Mouse (Mus musculus): ENCODE results near the gene Clec2l. TPM values are rescaled to one million over a fixed set of nuclear protein-coding genes. Genes with fewer than 3 reads are reported as not detected.

Gene Clec2l
- polyA plus RNA-seq, 1 experiment from 2014 or later = 3.1 TPM

- H3K9ac ChIP-seq (replicated peaks; ENCODE audit: low read length) = no peak overlapping the region
- no peak overlapping the region for H3K4me3 ChIP-seq (ENCODE audit: low read depth, low read length)
- H3K4me1 ChIP-seq (ENCODE audit: control insufficient read depth, insufficient read depth, low read length) = peaks cover 5% of the 10 kb centered on the region
- DNase-seq (ENCODE audit: low spot score) (no peak), ATAC-seq (replicated peaks; ENCODE audit: insufficient number of reproducible peaks, low FRiP score, low TSS enrichment, low read depth) (no peak)
- no peak overlapping the region for H3K4me2 ChIP-seq (ENCODE audit: low read depth, low read length)
- peaks cover 35% of the 10 kb centered on the region for H3K27me3 ChIP-seq (ENCODE audit: control insufficient read depth, insufficient read depth, low read length)
- H3K36me3 ChIP-seq (replicated peaks; ENCODE audit: control insufficient read depth, insufficient read depth, low read depth, low read length) = no peaks in the 10 kb centered on the region
- no peaks in the 10 kb centered on the region for H3K9me3 ChIP-seq (replicated peaks; ENCODE audit: control insufficient read depth, low read length)
- H3K27ac ChIP-seq (replicated peaks; ENCODE audit: low read depth, low read length) = no peak overlapping the region
- WGBS = 89% methylated on average over 2 of the region's 2 CpGs
Observed at GRCm38 (mm10) chr6:38632826-38633225, 30.0 kb upstream of the Clec2l start.

- Histone ChIP-seq H3K27me3 (ENCODE audit: control insufficient read depth, insufficient read depth, low read length) (peaks cover 42% of the 10 kb centered on the region), H3K9me3 (replicated peaks; ENCODE audit: control insufficient read depth, low read length) (no peaks in the 10 kb centered on the region), H3K4me1 (ENCODE audit: control insufficient read depth, insufficient read depth, low read length) (peaks cover 5% of the 10 kb centered on the region), H3K36me3 (replicated peaks; ENCODE audit: control insufficient read depth, insufficient read depth, low read depth, low read length) (no peaks in the 10 kb centered on the region), H3K27ac (replicated peaks; ENCODE audit: low read depth, low read length) (no peak overlapping the region), H3K4me3 (ENCODE audit: low read depth, low read length) (no peak overlapping the region), H3K4me2 (ENCODE audit: low read depth, low read length) (no peak overlapping the region), H3K9ac (replicated peaks; ENCODE audit: low read length) (no peak overlapping the region)
- 83% methylated on average over 8 of the region's 8 CpGs for WGBS
- ATAC-seq (replicated peaks; ENCODE audit: insufficient number of reproducible peaks, low FRiP score, low TSS enrichment, low read depth) = no peak
- DNase-seq (ENCODE audit: low spot score) = no peak
Observed at GRCm38 (mm10) chr6:38634461-38634860, 28.4 kb upstream of the Clec2l start.

- H3K4me3 ChIP-seq (ENCODE audit: low read depth, low read length) = peak overlapping the region; percentile 51
- H3K9ac ChIP-seq (replicated peaks; ENCODE audit: low read length) = peak overlapping the region; percentile 39
- H3K27me3 ChIP-seq (ENCODE audit: control insufficient read depth, insufficient read depth, low read length) = peaks cover 46% of the 10 kb centered on the region
- peak overlapping the region; percentile 99 for H3K4me2 ChIP-seq (ENCODE audit: low read depth, low read length)
- no peaks in the 10 kb centered on the region for H3K9me3 ChIP-seq (replicated peaks; ENCODE audit: control insufficient read depth, low read length)
- no peaks in the 10 kb centered on the region for H3K36me3 ChIP-seq (replicated peaks; ENCODE audit: control insufficient read depth, insufficient read depth, low read depth, low read length)
- H3K4me1 ChIP-seq (ENCODE audit: control insufficient read depth, insufficient read depth, low read length) = peaks cover 5% of the 10 kb centered on the region
- WGBS = 1% methylated on average over 61 of the region's 72 CpGs
- ATAC-seq (replicated peaks; ENCODE audit: insufficient number of reproducible peaks, low FRiP score, low TSS enrichment, low read depth) = no peak; the same call in 1 of the 2 replicates
- H3K27ac ChIP-seq (replicated peaks; ENCODE audit: low read depth, low read length) = no peak overlapping the region
- peak; percentile 66 for DNase-seq (ENCODE audit: low spot score)
Observed at GRCm38 (mm10) chr6:38635941-38636851, 26.7 kb upstream of the Clec2l start.

DNA sequence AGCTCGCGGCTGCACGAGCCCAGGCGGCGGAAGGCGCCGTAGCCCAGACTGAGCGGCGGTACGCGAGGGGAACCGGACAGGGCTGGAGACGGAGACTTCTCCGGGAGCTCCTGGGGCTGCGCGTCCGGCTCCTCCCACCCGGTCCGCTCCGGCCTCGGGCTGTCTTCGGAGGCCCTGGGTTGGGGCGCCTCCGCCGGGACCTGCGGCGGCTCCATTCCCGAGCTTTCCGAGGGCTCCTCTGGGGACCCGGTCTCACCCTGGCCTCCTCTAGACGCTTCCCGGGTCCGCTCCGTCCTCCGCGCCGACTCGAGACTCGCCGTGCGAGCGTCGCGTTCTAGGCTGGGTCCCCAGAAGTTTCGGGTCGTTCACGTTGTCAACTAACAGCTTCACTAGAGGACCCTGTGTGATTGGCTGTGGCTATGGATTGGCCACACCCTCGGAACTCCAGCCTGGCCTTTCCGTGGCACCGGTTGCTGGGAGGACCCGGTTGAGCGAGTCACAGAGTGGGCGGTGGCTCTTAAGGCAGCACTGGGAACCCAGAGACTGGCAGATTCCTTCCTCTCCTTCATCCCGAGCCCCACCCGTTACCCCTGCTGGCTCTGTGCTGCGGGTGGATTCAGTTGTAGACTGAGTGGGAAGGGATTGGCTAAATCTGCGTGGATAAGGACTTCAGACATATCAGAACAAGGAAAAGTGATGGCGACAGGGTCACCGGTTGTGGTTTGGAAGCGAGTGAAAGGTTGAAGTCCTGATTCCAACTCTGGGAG lies 25.8 kb upstream of the Clec2l start, which contains the start of gene Klrg2:
Gene Klrg2 (minus strand): TSS at position 391 of the 767 bp plus-strand sequence.
- H3K27me3 ChIP-seq (ENCODE audit: control insufficient read depth, insufficient read depth, low read length) = peaks cover 46% of the 10 kb centered on the region
- no peaks in the 10 kb centered on the region for H3K9me3 ChIP-seq (replicated peaks; ENCODE audit: control insufficient read depth, low read length)
- no peaks in the 10 kb centered on the region for H3K36me3 ChIP-seq (replicated peaks; ENCODE audit: control insufficient read depth, insufficient read depth, low read depth, low read length)
- H3K27ac ChIP-seq (replicated peaks; ENCODE audit: low read depth, low read length) = no peak within 1 kb of the TSS
- DNase-seq (ENCODE audit: low spot score) = peak; percentile 60
- WGBS = 2% methylated on average over 56 of the region's 60 CpGs
- peak within 1 kb of the TSS; percentile 39 for H3K9ac ChIP-seq (replicated peaks; ENCODE audit: low read length)
- peak within 1 kb of the TSS; percentile 51 for H3K4me3 ChIP-seq (ENCODE audit: low read depth, low read length)
- peak within 1 kb of the TSS; percentile 99 for H3K4me2 ChIP-seq (ENCODE audit: low read depth, low read length)
- peak; percentile 70 for ATAC-seq (replicated peaks; ENCODE audit: insufficient number of reproducible peaks, low FRiP score, low TSS enrichment, low read depth)
- H3K4me1 ChIP-seq (ENCODE audit: control insufficient read depth, insufficient read depth, low read length) = peaks cover 5% of the 10 kb centered on the region

- H3K4me3 ChIP-seq (ENCODE audit: low read depth, low read length) = no peak overlapping the region
- ATAC-seq (replicated peaks; ENCODE audit: insufficient number of reproducible peaks, low FRiP score, low TSS enrichment, low read depth) = no peak
Observed at GRCm38 (mm10) chr6:38640401-38640800, 22.5 kb upstream of the Clec2l start.

GRCm38 (mm10) chr6:38641228-38641627 lies 21.6 kb upstream of the Clec2l start:
- peaks cover 26% of the 10 kb centered on the region for H3K27me3 ChIP-seq (ENCODE audit: control insufficient read depth, insufficient read depth, low read length)

More at GRCm38 (mm10) chr6:38640401-38640800, 22.5 kb upstream of the Clec2l start:
- no peaks in the 10 kb centered on the region for H3K36me3 ChIP-seq (replicated peaks; ENCODE audit: control insufficient read depth, insufficient read depth, low read depth, low read length)
- no peak overlapping the region for H3K4me2 ChIP-seq (ENCODE audit: low read depth, low read length)
- H3K9ac ChIP-seq (replicated peaks; ENCODE audit: low read length) = no peak overlapping the region
- no peak overlapping the region for H3K27ac ChIP-seq (replicated peaks; ENCODE audit: low read depth, low read length)
- WGBS = 81% methylated on average over 11 of the region's 11 CpGs
- H3K4me1 ChIP-seq (ENCODE audit: control insufficient read depth, insufficient read depth, low read length) = peaks cover 5% of the 10 kb centered on the region
- H3K27me3 ChIP-seq (ENCODE audit: control insufficient read depth, insufficient read depth, low read length) = peaks cover 34% of the 10 kb centered on the region
- H3K9me3 ChIP-seq (replicated peaks; ENCODE audit: control insufficient read depth, low read length) = no peaks in the 10 kb centered on the region
- DNase-seq (ENCODE audit: low spot score) = no peak

GRCm38 (mm10) chr6:38641645-38642044 lies 21.2 kb upstream of the Clec2l start:
- ATAC-seq (replicated peaks; ENCODE audit: insufficient number of reproducible peaks, low FRiP score, low TSS enrichment, low read depth) (no peak), DNase-seq (ENCODE audit: low spot score) (no peak)
- Histone ChIP-seq H3K4me1 (ENCODE audit: control insufficient read depth, insufficient read depth, low read length) (no peaks in the 10 kb centered on the region; the same call in none of the 2 replicates), H3K4me2 (ENCODE audit: low read depth, low read length) (no peak overlapping the region), H3K27ac (replicated peaks; ENCODE audit: low read depth, low read length) (no peak overlapping the region), H3K36me3 (replicated peaks; ENCODE audit: control insufficient read depth, insufficient read depth, low read depth, low read length) (no peaks in the 10 kb centered on the region), H3K9me3 (replicated peaks; ENCODE audit: control insufficient read depth, low read length) (no peaks in the 10 kb centered on the region), H3K27me3 (ENCODE audit: control insufficient read depth, insufficient read depth, low read length) (peaks cover 22% of the 10 kb centered on the region), H3K9ac (replicated peaks; ENCODE audit: low read length) (no peak overlapping the region), H3K4me3 (ENCODE audit: low read depth, low read length) (no peak overlapping the region)
- WGBS = 51% methylated on average over 5 of the region's 5 CpGs

More at GRCm38 (mm10) chr6:38641228-38641627, 21.6 kb upstream of the Clec2l start:
- no peak overlapping the region for H3K27ac ChIP-seq (replicated peaks; ENCODE audit: low read depth, low read length)
- H3K9ac ChIP-seq (replicated peaks; ENCODE audit: low read length) = no peak overlapping the region
- 75% methylated on average over 5 of the region's 5 CpGs for WGBS
- no peak overlapping the region for H3K4me2 ChIP-seq (ENCODE audit: low read depth, low read length)
- no peak for DNase-seq (ENCODE audit: low spot score)
- H3K36me3 ChIP-seq (replicated peaks; ENCODE audit: control insufficient read depth, insufficient read depth, low read depth, low read length) = no peaks in the 10 kb centered on the region
- H3K9me3 ChIP-seq (replicated peaks; ENCODE audit: control insufficient read depth, low read length) = no peaks in the 10 kb centered on the region
- no peak for ATAC-seq (replicated peaks; ENCODE audit: insufficient number of reproducible peaks, low FRiP score, low TSS enrichment, low read depth)
- peaks cover under 1% of the 10 kb centered on the region for H3K4me1 ChIP-seq (ENCODE audit: control insufficient read depth, insufficient read depth, low read length)
- H3K4me3 ChIP-seq (ENCODE audit: low read depth, low read length) = no peak overlapping the region
